Comparison of ENCODE assay signal across 13 mouse cellular contexts in genomic region chrX:143966249-143966648, GRCm38 (mm10). TPM values are rescaled to one million over a fixed set of nuclear protein-coding genes. Genes with fewer than 3 reads are reported as not detected.
DNase-seq lines count a peak whose midpoint lies in the region; ATAC-seq and TF ChIP-seq lines count a peak whose summit lies in the region.
"Had no signal": no experiment of that assay in that cellular context is flagged by ENCODE, and none has a peak within 500 bp of the region (broad histone marks: within the 10 kb centered on the region; RNA-seq: fewer than 3 reads in every experiment).

No protein-coding gene starts in this region.

- no peaks in the 10 kb centered on the region for H3K27me3 ChIP-seq in CH12.LX (replicated peaks)
- no peaks in the 10 kb centered on the region for H3K27me3 ChIP-seq in embryonic facial prominence, embryonic 15.5 days
- no peaks in the 10 kb centered on the region for H3K27me3 ChIP-seq in limb, embryonic 15.5 days
- H3K27me3 ChIP-seq: neural tube, embryonic 13.5 days had no signal

- no peaks in the 10 kb centered on the region for H3K79me2 ChIP-seq in CH12.LX (replicated peaks; ENCODE audit: control insufficient read depth, extremely low read depth, insufficient read depth, poor library complexity, severe bottlenecking)

- no peak for DNase-seq in frontal cortex, postnatal 10 days (ENCODE audit: low spot score in 2 of 2)
- peak; percentile 69 for DNase-seq in CH12.LX (ENCODE audit: extremely low read depth)
- no peak for DNase-seq in urinary bladder, adult 2 months (ENCODE audit: low spot score)
- DNase-seq in adrenal gland, adult 8-10 months: no peak
- no peak for DNase-seq in cerebellum, adult 9-10 months
- DNase-seq: kidney, adult 8-10 months; liver, postnatal 0 days had no signal

- ATAC-seq in frontal cortex, adult (ENCODE audit: low TSS enrichment): peak; percentile 70
- ATAC-seq in embryonic facial prominence, embryonic 15.5 days (ENCODE audit: insufficient number of reproducible peaks, low FRiP score, low TSS enrichment, low read depth): peak; percentile 54
- ATAC-seq in limb, embryonic 15.5 days (ENCODE audit: insufficient number of reproducible peaks, low FRiP score, low TSS enrichment, low read depth): peak; percentile 61; the same call in 1 of the 2 replicates
- ATAC-seq: CD4-positive, CD25-positive, alpha-beta regulatory T cell, adult 4 months; liver, postnatal 0 days had no signal

- TF ChIP-seq RAD21 in CH12.LX (IDR thresholded peaks at IDR 0.05; ENCODE audit: low read depth, low read length): no peak

- in situ Hi-C loops in CH12.LX (cut with MboI; ENCODE audit: low pct_ligation_motif_present, low pct_unique_long_range_greater_than_20kb, low sequenced_read_pairs): no loop called here

- 46% methylated on average over 6 of the region's 6 CpGs for WGBS in embryonic facial prominence, embryonic 15.5 days
- 30% methylated on average over 6 of the region's 6 CpGs for WGBS in limb, embryonic 15.5 days

- TF ChIP-seq CTCF in CH12.LX (conservative IDR thresholded peaks at IDR 0.05 in 1 of 2, IDR thresholded peaks at IDR 0.05 in 1 of 2; ENCODE audit: low read depth in 2 of 2, low read length in 2 of 2): no peak

- H3K4me1 ChIP-seq in CH12.LX (ENCODE audit: control insufficient read depth in 1 of 2, insufficient read depth in 2 of 2): no peaks in the 10 kb centered on the region
- no peaks in the 10 kb centered on the region for H3K4me1 ChIP-seq in embryonic facial prominence, embryonic 15.5 days
- H3K4me1 ChIP-seq in limb, embryonic 15.5 days: no peaks in the 10 kb centered on the region
- H3K4me1 ChIP-seq: neural tube, embryonic 13.5 days had no signal

- no peak for TF ChIP-seq EP300 in CH12.LX (IDR thresholded peaks at IDR 0.05; ENCODE audit: low read length)

- no peak overlapping the region for H3K4me3 ChIP-seq in CH12.LX (replicated peaks in 1 of 3; ENCODE audit: low read depth in 2 of 3, low read length in 2 of 3, poor library complexity in 1 of 3)
- no peak overlapping the region for H3K4me3 ChIP-seq in embryonic facial prominence, embryonic 15.5 days (replicated peaks)
- H3K4me3 ChIP-seq in limb, embryonic 15.5 days: no peak overlapping the region
- H3K4me3 ChIP-seq: neural tube, embryonic 13.5 days had no signal

- no peaks in the 10 kb centered on the region for H3K36me3 ChIP-seq in CH12.LX (replicated peaks in 1 of 2; ENCODE audit: control insufficient read depth in 1 of 2, insufficient read depth in 1 of 2, low read length in 1 of 2)
- H3K36me3 ChIP-seq in embryonic facial prominence, embryonic 15.5 days: no peaks in the 10 kb centered on the region
- H3K36me3 ChIP-seq in limb, embryonic 15.5 days: no peaks in the 10 kb centered on the region
- H3K36me3 ChIP-seq: neural tube, embryonic 13.5 days had no signal

- dilution Hi-C loops in CH12.LX (cut with MboI; ENCODE audit: extremely low pct_ligation_motif_present, extremely low pct_unique_long_range_greater_than_20kb, low sequenced_read_pairs): no loop called here

- H3K9me3 ChIP-seq in CH12.LX (replicated peaks; ENCODE audit: low read length): no peaks in the 10 kb centered on the region
- no peaks in the 10 kb centered on the region for H3K9me3 ChIP-seq in embryonic facial prominence, embryonic 15.5 days (replicated peaks)
- no peaks in the 10 kb centered on the region for H3K9me3 ChIP-seq in limb, embryonic 15.5 days
- H3K9me3 ChIP-seq: neural tube, embryonic 13.5 days had no signal

- H3K4me2 ChIP-seq in CH12.LX (ENCODE audit: insufficient read depth, low read depth, poor library complexity, severe bottlenecking): no peak overlapping the region
- H3K4me2 ChIP-seq in embryonic facial prominence, embryonic 15.5 days (replicated peaks): no peak overlapping the region
- H3K4me2 ChIP-seq in limb, embryonic 15.5 days: no peak overlapping the region
- H3K4me2 ChIP-seq: neural tube, embryonic 13.5 days had no signal

- no peak overlapping the region for H3K9ac ChIP-seq in CH12.LX (ENCODE audit: insufficient read depth, low read depth)
- no peak overlapping the region for H3K9ac ChIP-seq in embryonic facial prominence, embryonic 15.5 days
- no peak overlapping the region for H3K9ac ChIP-seq in limb, embryonic 15.5 days
- H3K9ac ChIP-seq: liver, postnatal 0 days; neural tube, embryonic 13.5 days had no signal

- TF ChIP-seq POLR2A in CH12.LX (IDR thresholded peaks at IDR 0.05; ENCODE audit: low read depth, low read length): no peak

- no peak overlapping the region for H3K27ac ChIP-seq in CH12.LX (ENCODE audit: insufficient read depth, low read depth)
- H3K27ac ChIP-seq in embryonic facial prominence, embryonic 15.5 days (replicated peaks): no peak overlapping the region
- H3K27ac ChIP-seq in limb, embryonic 15.5 days: no peak overlapping the region
- H3K27ac ChIP-seq: neural tube, embryonic 13.5 days had no signal

TF ChIP-seq in CH12.LX, 34 proteins besides CTCF, POLR2A, EP300 and RAD21:
- 0 out of 2 replicates have a peak, but pooled peaks have one; percentile 22 for TF ChIP-seq MAX (IDR thresholded peaks at IDR 0.05; ENCODE audit: low read length)
- peak; percentile 55 for TF ChIP-seq BHLHE40 (IDR thresholded peaks at IDR 0.05; ENCODE audit: low read depth, low read length)
- TF ChIP-seq JUND (conservative IDR thresholded peaks at IDR 0.05; ENCODE audit: low read depth, low read length): no peak

RNA-seq across cellular contexts. Expression of gene Dcx, which starts 33.1 kb away (rescaled TPM):
- total RNA-seq in CH12.LX (2012; rRNA removed) (not detected in 2 replicates), CH12.LX (2014; rRNA removed) (not detected in 2 replicates)
- not detected in 2 replicates for polyA plus RNA-seq in CH12.LX (2012; ENCODE audit: insufficient read length, low read depth)
- polyA plus RNA-seq in embryonic facial prominence, embryonic 15.5 days (2015; fragmentation: Nextera tagmentation; extraction: Ambion mirVana): 12.2 and 14.3 TPM in 2 replicates
- polyA plus RNA-seq in limb, embryonic 15.5 days (2015; fragmentation: Nextera tagmentation; extraction: Ambion mirVana): 6.6 and 9.5 TPM in 2 replicates
- polyA plus RNA-seq in urinary bladder, adult 2 months (2012; rRNA removed): 0.03 and 0.06 TPM in 2 replicates
- 1 to 10 TPM in 2 of 4 experiments, under 1 TPM in 2; 0.35 to 1.1 (median 0.82) TPM for total RNA-seq in adrenal gland, adult 8-10 months (2022)
- total RNA-seq: heart, adult 8-10 months had no signal
- polyA plus RNA-seq: CD4-positive, CD25-positive, alpha-beta regulatory T cell, adult 4 months had no signal
